Mouse (Mus musculus): Measurements from ENCODE around the gene Stim1.

- no peak for TF ChIP-seq CTCF (conservative IDR thresholded peaks at IDR 0.05; ENCODE audit: low read length)
- TF ChIP-seq NANOG (IDR thresholded peaks at IDR 0.05; ENCODE audit: borderline replicate concordance, low read length): no peak
- TF ChIP-seq POU5F1 (IDR thresholded peaks at IDR 0.05; ENCODE audit: borderline replicate concordance, low read length): no peak
These were observed 8.9 kb upstream of the Stim1 start for GRCm38 (mm10) chr7:102258753-102259152.
